Mouse (Mus musculus): Measurements from ENCODE around the gene Lrp5.
"Not testable (repeated sequence)": the region's sequence is repeated elsewhere in the genome, so short reads cannot be mapped to it uniquely, and the experiment has no call there.

DNA sequence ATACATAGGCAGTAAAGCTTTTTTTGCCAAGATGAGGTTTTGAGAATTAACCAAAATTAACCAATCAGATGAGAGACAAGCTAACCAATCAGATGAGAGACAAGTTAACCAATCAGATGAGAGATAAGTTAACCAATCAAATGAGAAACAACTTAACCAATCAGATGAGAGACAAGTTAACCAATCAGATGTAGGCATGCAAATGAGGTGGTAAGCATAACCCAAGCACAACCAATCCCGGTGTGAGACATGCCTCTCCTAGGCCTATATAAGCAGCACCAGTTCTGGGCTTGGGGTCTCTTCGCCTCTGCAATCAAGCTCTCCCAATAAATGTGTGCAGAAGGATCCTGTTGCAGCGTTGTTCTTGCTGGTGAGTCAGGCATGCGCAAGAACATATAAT lies 29.3 kb downstream of the Lrp5 start:
- TF ChIP-seq CTCF, POLR2A (IDR thresholded peaks at IDR 0.05; ENCODE audit: extremely low read depth, insufficient read depth, low read length): not testable (repeated sequence)
